Mouse (Mus musculus) CD4-positive helper T cell, adult 2 months (primary cell): Measurements from ENCODE around the gene Krt34.

Experiments
- DNase-seq: peaks from one replicate; pipeline ENCODE4 v3.0.0-alpha.2; 2012; ENCODE audit warnings: low read depth, missing footprints, low spot score

Krt34 gene

GRCm38 (mm10) chr11:100004846-100005245, 36.5 kb downstream of the Krt34 start:
- DNase-seq: peak; percentile 33

- no peak for DNase-seq
Observed at GRCm38 (mm10) chr11:99999091-99999490, 42.3 kb downstream of the Krt34 start.

- DNase-seq: no peak
Observed at GRCm38 (mm10) chr11:99994384-99994661, 47.0 kb downstream of the Krt34 start.

- no peak for DNase-seq
Observed at GRCm38 (mm10) chr11:99993620-99994383, 47.6 kb downstream of the Krt34 start, which contains the start of gene Krtap17-1. Gene Krtap17-1 (minus strand): TSS chr11:99993994.

GRCm38 (mm10) chr11:99990571-99990970, 50.8 kb downstream of the Krt34 start:
- no peak for DNase-seq

GRCm38 (mm10) chr11:99989881-99990405, 51.4 kb downstream of the Krt34 start:
- no peak for DNase-seq

GRCm38 (mm10) chr11:99988530-99988929, 52.8 kb downstream of the Krt34 start:
- no peak for DNase-seq
